Mouse (Mus musculus): ENCODE data around the gene Erg. TPM values are rescaled to one million over a fixed set of nuclear protein-coding genes. Genes with fewer than 3 reads are reported as not detected.

The Erg gene
- polyA plus RNA-seq, 1 experiment = 17.6 TPM

DNA sequence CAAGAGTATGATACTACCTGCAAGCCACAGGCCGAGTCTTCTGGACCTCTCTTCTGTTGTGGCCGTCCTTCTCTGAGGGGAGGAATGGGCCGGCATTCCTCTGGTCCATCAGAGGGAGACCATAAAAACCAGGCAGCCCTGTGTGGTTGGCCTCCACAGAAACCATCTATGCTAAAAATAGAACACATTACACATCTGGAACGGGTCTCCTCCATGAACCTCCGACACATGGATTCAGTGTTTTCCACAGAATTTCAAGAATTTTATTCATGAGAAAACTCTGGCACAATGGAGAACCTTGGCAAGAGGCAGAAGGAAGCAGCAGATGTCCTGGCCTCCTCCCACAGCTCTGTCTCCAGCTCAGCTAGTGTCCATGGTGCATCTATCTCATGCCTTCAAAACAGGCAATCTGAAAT lies 163.7 kb downstream of the Erg start:
- peak overlapping the region; percentile 37 for H3K27ac ChIP-seq (ENCODE audit: insufficient read depth, low read length)
- H3K4me1 ChIP-seq (ENCODE audit: control insufficient read depth, insufficient read depth, low read length) = peaks cover 6% of the 10 kb centered on the region; the same call in 1 of the 2 replicates
- TF ChIP-seq POLR2A (IDR thresholded peaks at IDR 0.05; ENCODE audit: low read depth, low read length) (no peak), CTCF (IDR thresholded peaks at IDR 0.05; ENCODE audit: borderline replicate concordance, insufficient read depth, low read length) (no peak)
- no peak overlapping the region for H3K4me3 ChIP-seq (ENCODE audit: insufficient read depth, low read length)

DNA sequence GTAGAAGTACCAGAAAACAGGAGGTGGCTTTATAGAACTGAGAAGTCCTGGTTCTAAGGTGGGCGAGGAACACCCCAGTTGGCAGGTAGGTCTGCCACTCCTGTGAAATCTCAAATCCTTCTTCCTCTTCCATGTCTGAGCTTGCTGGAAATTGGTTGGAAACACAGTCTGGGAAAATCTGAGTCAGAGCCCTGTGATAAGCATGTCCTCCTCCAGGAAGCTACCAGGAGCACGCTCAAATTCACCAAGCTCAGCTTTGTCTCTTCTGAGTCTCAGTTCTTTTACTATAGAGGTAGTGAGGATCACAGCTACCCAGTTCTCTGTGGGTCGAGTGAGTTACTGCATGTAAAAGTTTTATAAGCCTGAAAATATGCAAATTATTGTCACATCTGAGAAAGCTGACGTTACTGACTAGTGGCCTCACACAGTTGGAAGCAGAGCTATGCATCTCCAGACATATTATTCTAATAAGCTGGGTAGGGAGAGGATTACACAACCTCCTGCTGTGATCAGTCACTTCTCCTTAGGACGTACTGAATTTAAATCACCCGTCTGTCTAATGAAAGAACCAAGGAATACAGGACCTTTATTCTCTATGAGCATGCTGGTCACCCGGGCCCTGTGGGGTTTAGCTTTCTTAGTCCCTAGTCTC lies 165.0 kb downstream of the Erg start:
- Histone ChIP-seq H3K27ac (ENCODE audit: insufficient read depth, low read length) (peak overlapping the region; percentile 37), H3K4me1 (ENCODE audit: control insufficient read depth, insufficient read depth, low read length) (peaks cover 6% of the 10 kb centered on the region; the same call in 1 of the 2 replicates), H3K4me3 (ENCODE audit: insufficient read depth, low read length) (no peak overlapping the region)
- TF ChIP-seq POLR2A (IDR thresholded peaks at IDR 0.05; ENCODE audit: low read depth, low read length) (no peak), CTCF (IDR thresholded peaks at IDR 0.05; ENCODE audit: borderline replicate concordance, insufficient read depth, low read length) (no peak)

DNA sequence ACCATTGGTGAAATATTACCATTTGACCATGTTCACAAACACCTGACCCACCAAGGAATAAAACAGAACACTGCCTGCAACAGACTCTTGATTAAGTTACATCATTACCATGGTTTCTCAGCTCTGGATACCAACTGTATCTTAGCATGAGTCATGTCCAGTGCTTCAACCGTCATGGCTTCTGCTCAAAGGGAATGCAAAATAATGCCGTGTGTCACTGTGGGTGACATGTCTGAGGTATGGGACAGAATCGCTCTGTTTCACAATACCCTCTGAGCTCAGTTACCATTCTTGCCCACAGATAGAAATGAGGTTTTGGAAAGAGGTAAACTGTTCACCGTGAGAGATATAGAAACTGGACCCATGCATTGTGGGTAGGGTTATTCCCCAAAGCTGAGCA lies 170.5 kb downstream of the Erg start:
- peaks cover 8% of the 10 kb centered on the region; the same call in 1 of the 2 replicates for H3K4me1 ChIP-seq (ENCODE audit: control insufficient read depth, insufficient read depth, low read length)
- H3K4me3 ChIP-seq (ENCODE audit: insufficient read depth, low read length) = no peak overlapping the region
- TF ChIP-seq POLR2A (IDR thresholded peaks at IDR 0.05; ENCODE audit: low read depth, low read length) (no peak), CTCF (IDR thresholded peaks at IDR 0.05; ENCODE audit: borderline replicate concordance, insufficient read depth, low read length) (no peak)
- H3K27ac ChIP-seq (ENCODE audit: insufficient read depth, low read length) = no peak overlapping the region

DNA sequence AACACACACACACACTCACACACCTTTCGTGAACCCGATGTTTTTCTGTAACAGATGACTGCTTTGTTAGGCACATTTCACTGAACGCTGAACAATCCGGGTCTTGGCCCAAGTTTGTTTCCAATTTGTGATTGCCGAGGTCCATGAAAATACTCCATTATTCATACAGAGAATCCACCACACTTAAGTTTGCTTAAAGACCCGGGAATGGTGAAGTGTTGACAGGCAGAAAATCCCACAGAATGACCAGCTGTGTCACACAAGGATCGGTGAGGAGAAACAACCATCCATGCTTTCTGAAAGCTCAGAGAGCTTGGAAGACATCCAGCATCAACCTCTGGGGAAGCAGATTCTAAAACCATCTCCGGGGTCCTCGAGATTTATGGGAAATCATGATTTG lies 171.0 kb downstream of the Erg start:
- TF ChIP-seq POLR2A (IDR thresholded peaks at IDR 0.05; ENCODE audit: low read depth, low read length) (no peak), CTCF (IDR thresholded peaks at IDR 0.05; ENCODE audit: borderline replicate concordance, insufficient read depth, low read length) (no peak)
- peak overlapping the region; percentile 6; the same call in 1 of the 2 replicates for H3K27ac ChIP-seq (ENCODE audit: insufficient read depth, low read length)
- no peak overlapping the region for H3K4me3 ChIP-seq (ENCODE audit: insufficient read depth, low read length)
- H3K4me1 ChIP-seq (ENCODE audit: control insufficient read depth, insufficient read depth, low read length) = 0 out of 2 replicates have a peak, but pooled peaks cover 7% of the 10 kb centered on the region

DNA sequence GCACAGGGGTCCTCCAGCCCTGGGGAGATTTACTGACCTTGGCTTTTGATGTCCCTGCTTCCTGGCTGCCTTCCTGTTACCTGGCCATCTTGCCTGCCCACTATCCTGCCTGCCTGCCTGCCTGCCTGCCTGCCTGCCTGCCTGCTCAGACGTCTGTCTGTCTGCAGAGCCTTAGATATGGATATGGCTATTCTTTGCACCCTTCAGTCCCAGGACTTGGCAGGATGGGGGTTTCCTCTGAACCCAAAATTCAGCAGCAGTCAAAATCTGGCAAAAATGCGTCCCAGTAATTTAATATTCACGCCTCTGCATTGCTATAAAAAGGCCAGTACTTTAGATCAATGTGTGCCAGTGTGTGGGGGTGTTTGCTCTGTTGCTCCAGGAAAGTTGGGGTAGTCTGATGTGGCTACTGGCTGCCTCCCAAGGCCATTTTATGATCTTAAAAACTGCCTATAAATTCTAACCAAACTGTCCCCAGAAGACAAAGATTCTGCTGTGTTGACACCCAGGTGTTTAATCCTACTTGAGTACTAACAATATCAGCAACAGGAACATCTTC lies 172.9 kb downstream of the Erg start:
- TF ChIP-seq CTCF (IDR thresholded peaks at IDR 0.05; ENCODE audit: borderline replicate concordance, insufficient read depth, low read length) (no peak), POLR2A (IDR thresholded peaks at IDR 0.05; ENCODE audit: low read depth, low read length) (no peak)
- H3K27ac ChIP-seq (ENCODE audit: insufficient read depth, low read length) = no peak overlapping the region
- H3K4me1 ChIP-seq (ENCODE audit: control insufficient read depth, insufficient read depth, low read length) = 0 out of 2 replicates have a peak, but pooled peaks cover 7% of the 10 kb centered on the region
- H3K4me3 ChIP-seq (ENCODE audit: insufficient read depth, low read length) = no peak overlapping the region

DNA sequence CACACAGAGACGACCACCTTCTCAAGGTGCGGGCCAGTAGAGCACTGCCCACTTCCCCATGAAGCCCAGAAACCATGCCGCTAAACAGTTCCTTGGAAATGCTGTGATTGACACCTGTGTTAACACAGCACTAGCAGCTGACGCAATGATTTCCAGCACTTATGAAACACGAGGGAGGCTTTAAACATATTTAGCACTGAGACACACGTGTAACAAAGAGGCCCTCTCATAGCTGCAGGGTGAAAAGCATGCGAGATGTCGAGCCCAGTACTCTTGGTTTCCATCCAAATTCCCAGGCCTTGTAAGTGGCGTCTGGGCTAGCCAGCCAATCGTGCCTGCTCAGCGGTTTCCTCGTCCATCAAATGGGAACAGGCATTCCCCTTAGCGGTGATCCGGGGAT lies 178.3 kb downstream of the Erg start:
- H3K27ac ChIP-seq (ENCODE audit: insufficient read depth, low read length) = no peak overlapping the region
- H3K4me3 ChIP-seq (ENCODE audit: insufficient read depth, low read length) = no peak overlapping the region
- TF ChIP-seq POLR2A (IDR thresholded peaks at IDR 0.05; ENCODE audit: low read depth, low read length) = no peak
- no peak for TF ChIP-seq CTCF (IDR thresholded peaks at IDR 0.05; ENCODE audit: borderline replicate concordance, insufficient read depth, low read length)
- no peaks in the 10 kb centered on the region for H3K4me1 ChIP-seq (ENCODE audit: control insufficient read depth, insufficient read depth, low read length)

DNA sequence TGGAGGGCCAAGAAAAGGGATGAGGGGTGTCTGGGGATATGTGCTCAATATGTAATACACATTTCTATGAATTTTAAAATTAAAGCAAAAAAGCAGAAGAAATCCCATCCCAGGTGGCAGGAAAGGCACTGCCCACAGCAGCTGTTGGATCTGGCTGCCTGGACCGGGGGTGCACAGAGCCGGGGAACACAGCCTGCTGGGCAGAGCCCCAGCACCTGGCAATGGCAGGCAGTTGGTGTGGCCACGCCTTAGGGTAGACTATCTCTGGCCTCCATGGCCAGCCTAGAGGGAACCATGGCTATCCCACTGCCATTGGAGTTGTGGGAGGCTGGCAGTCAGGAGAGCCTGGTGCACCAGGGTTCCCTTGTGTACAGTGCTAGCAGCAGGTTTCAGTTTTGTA lies 180.9 kb downstream of the Erg start:
- no peaks in the 10 kb centered on the region for H3K4me1 ChIP-seq (ENCODE audit: control insufficient read depth, insufficient read depth, low read length)
- no peak overlapping the region for H3K27ac ChIP-seq (ENCODE audit: insufficient read depth, low read length)
- no peak for TF ChIP-seq POLR2A (IDR thresholded peaks at IDR 0.05; ENCODE audit: low read depth, low read length)
- no peak for TF ChIP-seq CTCF (IDR thresholded peaks at IDR 0.05; ENCODE audit: borderline replicate concordance, insufficient read depth, low read length)
- H3K4me3 ChIP-seq (ENCODE audit: insufficient read depth, low read length) = no peak overlapping the region

DNA sequence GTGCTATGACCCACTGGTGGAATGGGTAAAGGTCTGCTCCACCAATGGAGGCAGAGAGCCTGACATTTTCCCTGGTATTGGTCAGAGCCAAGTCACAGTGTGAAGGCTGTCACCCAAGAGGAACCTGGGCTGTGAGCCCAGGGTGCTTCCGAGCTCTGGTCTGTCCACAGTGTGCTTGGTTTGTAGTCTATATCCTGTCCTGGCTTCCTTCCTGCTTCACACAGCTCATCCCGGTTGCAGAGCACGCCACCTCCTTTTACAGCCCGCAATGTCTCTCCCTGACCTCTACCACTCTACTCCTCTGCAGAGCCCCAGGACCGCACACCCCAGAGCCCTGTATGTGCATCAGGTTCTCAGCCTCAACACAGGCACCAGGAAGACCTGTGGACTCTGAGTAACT lies 182.9 kb downstream of the Erg start:
- Histone ChIP-seq H3K4me3 (ENCODE audit: insufficient read depth, low read length) (no peak overlapping the region), H3K27ac (ENCODE audit: insufficient read depth, low read length) (no peak overlapping the region), H3K4me1 (ENCODE audit: control insufficient read depth, insufficient read depth, low read length) (no peaks in the 10 kb centered on the region)
- TF ChIP-seq POLR2A (IDR thresholded peaks at IDR 0.05; ENCODE audit: low read depth, low read length) (no peak), CTCF (IDR thresholded peaks at IDR 0.05; ENCODE audit: borderline replicate concordance, insufficient read depth, low read length) (no peak)

DNA sequence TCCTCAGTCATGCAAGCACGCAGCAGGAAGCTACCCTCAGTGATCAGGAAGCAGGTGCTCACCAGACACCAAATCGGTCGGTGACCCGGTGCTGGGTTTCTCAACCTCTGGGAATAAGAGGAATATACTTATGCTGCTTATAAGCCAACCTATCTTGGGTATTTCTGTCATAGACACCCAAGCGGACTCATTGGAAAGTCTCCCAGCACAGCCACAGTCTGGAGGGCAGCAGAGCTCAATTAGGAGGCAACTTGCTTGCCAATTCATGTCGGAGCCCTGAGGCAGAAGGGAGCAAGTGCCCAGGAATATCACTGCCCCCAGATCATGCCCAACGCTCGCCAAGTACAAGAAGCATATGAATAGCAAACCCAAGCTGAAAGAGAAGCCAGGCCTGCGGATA lies 184.5 kb downstream of the Erg start:
- TF ChIP-seq POLR2A (IDR thresholded peaks at IDR 0.05; ENCODE audit: low read depth, low read length) = no peak
- TF ChIP-seq CTCF (IDR thresholded peaks at IDR 0.05; ENCODE audit: borderline replicate concordance, insufficient read depth, low read length) = no peak
- H3K27ac ChIP-seq (ENCODE audit: insufficient read depth, low read length) = no peak overlapping the region
- no peak overlapping the region for H3K4me3 ChIP-seq (ENCODE audit: insufficient read depth, low read length)
- no peaks in the 10 kb centered on the region for H3K4me1 ChIP-seq (ENCODE audit: control insufficient read depth, insufficient read depth, low read length)

DNA sequence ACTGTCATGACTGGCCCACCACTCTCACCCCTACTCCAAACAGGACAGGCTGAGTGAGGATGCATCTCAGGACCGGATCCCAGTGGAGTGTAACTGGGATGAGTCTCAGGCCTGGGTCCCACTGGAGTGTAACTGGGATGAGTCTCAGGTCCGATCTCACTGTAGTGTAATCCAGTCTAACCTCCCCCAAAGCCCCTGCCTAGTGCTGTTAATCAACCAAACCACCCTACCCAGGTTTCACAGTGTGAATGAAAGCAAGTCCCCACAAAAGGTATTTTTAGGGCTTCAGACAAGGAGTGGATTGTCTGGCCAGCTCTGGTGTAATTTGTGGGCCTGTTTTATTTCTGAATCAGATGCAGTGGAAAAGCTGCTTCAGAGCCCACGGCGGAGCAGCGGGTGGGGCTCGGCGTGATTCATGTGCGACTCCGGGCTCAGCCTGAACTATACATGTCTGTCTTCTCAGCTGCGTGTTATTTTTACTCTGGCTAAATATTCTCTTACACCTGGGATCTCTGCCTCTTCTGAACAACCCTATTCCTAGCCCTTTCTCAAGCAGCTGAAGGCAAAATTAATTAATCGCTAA lies 187.5 kb downstream of the Erg start:
- no peaks in the 10 kb centered on the region for H3K4me1 ChIP-seq (ENCODE audit: control insufficient read depth, insufficient read depth, low read length)
- H3K4me3 ChIP-seq (ENCODE audit: insufficient read depth, low read length) = no peak overlapping the region
- TF ChIP-seq POLR2A (IDR thresholded peaks at IDR 0.05; ENCODE audit: low read depth, low read length) (no peak), CTCF (IDR thresholded peaks at IDR 0.05; ENCODE audit: borderline replicate concordance, insufficient read depth, low read length) (no peak)
- H3K27ac ChIP-seq (ENCODE audit: insufficient read depth, low read length) = peak overlapping the region; percentile 20
